Mouse (Mus musculus): ENCODE measurements around the gene Card6. TPM values are rescaled to one million over a fixed set of nuclear protein-coding genes. Genes with fewer than 3 reads are reported as not detected.

Card6 gene
- polyA plus RNA-seq, 1 experiment from 2014 or later = 1.9 TPM

GRCm38 (mm10) chr15:5121535-5122313, 13.4 kb upstream of the Card6 start:
- peaks cover 7% of the 10 kb centered on the region; the same call in 1 of the 2 replicates for H3K4me1 ChIP-seq (ENCODE audit: control insufficient read depth, insufficient read depth, low read length)
- H3K9me3 ChIP-seq (ENCODE audit: control insufficient read depth, low read depth, low read length) = no peaks in the 10 kb centered on the region
- no peaks in the 10 kb centered on the region for H3K27me3 ChIP-seq (ENCODE audit: control insufficient read depth, insufficient read depth, low read length)
- H3K4me3 ChIP-seq (ENCODE audit: low read depth, low read length) = no peak overlapping the region
- 90% methylated on average over 12 of the region's 12 CpGs for WGBS
- H3K36me3 ChIP-seq (ENCODE audit: control insufficient read depth, insufficient read depth, low read length) = peaks cover 46% of the 10 kb centered on the region
- ATAC-seq (ENCODE audit: insufficient number of reproducible peaks, insufficient read depth, low FRiP score, low read depth) = no peak
- H3K4me2 ChIP-seq (replicated peaks; ENCODE audit: low read depth, low read length) = no peak overlapping the region
- H3K27ac ChIP-seq (ENCODE audit: low read length) = no peak overlapping the region
- no peak overlapping the region for H3K9ac ChIP-seq (replicated peaks; ENCODE audit: low read depth, low read length)

DNA sequence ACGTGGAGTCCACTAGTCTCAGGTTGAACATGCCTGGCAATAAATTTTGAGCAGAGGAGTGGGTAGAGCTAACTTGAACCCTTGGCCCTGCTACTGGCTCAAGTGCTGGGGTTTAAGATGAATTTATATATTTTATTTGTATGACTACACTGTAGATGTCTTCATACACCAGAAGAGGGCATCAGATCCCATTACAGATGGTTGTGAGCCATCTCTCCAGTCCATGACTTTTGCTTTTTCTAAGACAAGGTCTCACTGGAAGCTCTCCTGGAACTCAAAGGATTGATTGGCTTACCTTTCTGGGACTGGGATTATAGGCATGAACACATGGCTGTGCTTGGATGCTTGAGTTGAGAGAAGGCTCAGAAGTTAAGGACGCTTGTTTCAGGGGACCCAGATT, 11.4 kb upstream of the Card6 start:
- Histone ChIP-seq H3K27ac (ENCODE audit: low read length) (no peak overlapping the region), H3K27me3 (ENCODE audit: control insufficient read depth, insufficient read depth, low read length) (no peaks in the 10 kb centered on the region), H3K9ac (replicated peaks; ENCODE audit: low read depth, low read length) (no peak overlapping the region), H3K36me3 (ENCODE audit: control insufficient read depth, insufficient read depth, low read length) (peaks cover 46% of the 10 kb centered on the region), H3K9me3 (ENCODE audit: control insufficient read depth, low read depth, low read length) (no peaks in the 10 kb centered on the region), H3K4me2 (replicated peaks; ENCODE audit: low read depth, low read length) (no peak overlapping the region), H3K4me1 (ENCODE audit: control insufficient read depth, insufficient read depth, low read length) (peaks cover 11% of the 10 kb centered on the region; the same call in 1 of the 2 replicates), H3K4me3 (ENCODE audit: low read depth, low read length) (no peak overlapping the region)
- WGBS = 93% methylated on average over 2 of the region's 2 CpGs
- ATAC-seq (ENCODE audit: insufficient number of reproducible peaks, insufficient read depth, low FRiP score, low read depth) = no peak

GRCm38 (mm10) chr15:5119192-5119591, 10.9 kb upstream of the Card6 start:
- no peak overlapping the region for H3K9ac ChIP-seq (replicated peaks; ENCODE audit: low read depth, low read length)
- 91% methylated on average over 2 of the region's 2 CpGs for WGBS
- H3K36me3 ChIP-seq (ENCODE audit: control insufficient read depth, insufficient read depth, low read length) = peaks cover 43% of the 10 kb centered on the region
- no peak overlapping the region for H3K4me3 ChIP-seq (ENCODE audit: low read depth, low read length)
- H3K27ac ChIP-seq (ENCODE audit: low read length) = no peak overlapping the region
- H3K27me3 ChIP-seq (ENCODE audit: control insufficient read depth, insufficient read depth, low read length) = no peaks in the 10 kb centered on the region
- no peak for ATAC-seq (ENCODE audit: insufficient number of reproducible peaks, insufficient read depth, low FRiP score, low read depth)
- no peak overlapping the region for H3K4me2 ChIP-seq (replicated peaks; ENCODE audit: low read depth, low read length)
- H3K4me1 ChIP-seq (ENCODE audit: control insufficient read depth, insufficient read depth, low read length) = peaks cover 11% of the 10 kb centered on the region; the same call in 1 of the 2 replicates
- no peaks in the 10 kb centered on the region for H3K9me3 ChIP-seq (ENCODE audit: control insufficient read depth, low read depth, low read length)

DNA sequence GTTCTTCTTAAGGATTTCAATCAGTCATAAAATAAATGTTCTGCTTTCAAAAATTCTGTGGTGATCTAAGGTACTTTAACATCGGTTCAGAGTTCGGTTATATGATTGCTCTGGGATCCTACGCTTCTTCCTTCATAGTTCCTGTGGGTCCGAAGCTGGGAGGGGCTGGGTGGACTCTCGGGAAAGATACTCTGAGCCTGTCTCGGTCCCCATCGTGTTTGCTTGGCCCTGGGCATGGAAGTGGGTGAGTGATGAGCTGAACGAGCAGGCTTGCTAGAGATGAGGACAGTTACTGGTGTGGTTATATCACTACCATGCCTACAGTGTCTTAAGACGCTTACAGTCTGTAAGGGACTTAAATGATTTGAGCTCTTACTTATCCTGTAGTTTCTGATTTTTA, 10.3 kb upstream of the Card6 start:
- Histone ChIP-seq H3K27ac (ENCODE audit: low read length) (no peak overlapping the region), H3K36me3 (ENCODE audit: control insufficient read depth, insufficient read depth, low read length) (peaks cover 42% of the 10 kb centered on the region), H3K4me3 (ENCODE audit: low read depth, low read length) (no peak overlapping the region), H3K9ac (replicated peaks; ENCODE audit: low read depth, low read length) (no peak overlapping the region), H3K4me2 (replicated peaks; ENCODE audit: low read depth, low read length) (no peak overlapping the region), H3K9me3 (ENCODE audit: control insufficient read depth, low read depth, low read length) (no peaks in the 10 kb centered on the region), H3K27me3 (ENCODE audit: control insufficient read depth, insufficient read depth, low read length) (no peaks in the 10 kb centered on the region), H3K4me1 (ENCODE audit: control insufficient read depth, insufficient read depth, low read length) (peaks cover 11% of the 10 kb centered on the region; the same call in 1 of the 2 replicates)
- no peak for ATAC-seq (ENCODE audit: insufficient number of reproducible peaks, insufficient read depth, low FRiP score, low read depth)
- 90% methylated on average over 9 of the region's 9 CpGs for WGBS

DNA sequence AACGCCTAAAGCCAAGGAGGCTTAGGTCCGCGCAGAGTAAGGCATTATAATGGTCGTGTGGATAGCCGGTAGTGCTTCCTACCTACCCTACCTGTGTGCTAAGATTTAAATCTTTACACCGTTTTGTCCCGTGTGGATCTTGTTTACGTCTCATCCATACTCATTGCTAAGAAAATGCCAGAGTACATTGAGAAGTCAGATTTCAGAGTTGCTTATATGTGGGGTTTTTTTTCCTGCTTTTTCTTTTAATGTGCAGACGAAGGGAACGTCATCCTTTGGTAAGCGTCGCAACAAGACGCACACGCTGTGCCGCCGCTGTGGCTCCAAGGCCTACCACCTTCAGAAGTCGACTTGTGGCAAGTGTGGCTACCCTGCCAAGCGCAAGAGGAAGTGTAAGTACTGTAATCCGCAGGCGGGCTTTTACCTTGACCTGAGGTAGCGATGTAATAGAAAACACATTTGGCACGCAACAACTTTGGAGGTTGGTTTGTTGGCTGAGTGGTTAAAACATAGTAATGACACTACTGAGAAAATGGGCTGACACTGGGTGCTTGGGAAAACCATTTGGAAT, 8.8 kb upstream of the Card6 start:
- H3K9me3 ChIP-seq (ENCODE audit: control insufficient read depth, low read depth, low read length) = no peaks in the 10 kb centered on the region

GRCm38 (mm10) chr15:5116270-5117030, 8.1 kb upstream of the Card6 start, which contains the start of gene Rpl37:
Gene Rpl37 (plus strand): TSS chr15:5116645.
- H3K4me3 ChIP-seq (ENCODE audit: low read depth, low read length) = peak within 1 kb of the TSS; percentile 87
- no peaks in the 10 kb centered on the region for H3K27me3 ChIP-seq (ENCODE audit: control insufficient read depth, insufficient read depth, low read length)
- under 1% methylated on average over 55 of the region's 55 CpGs for WGBS
- peak within 1 kb of the TSS; percentile 96 for H3K9ac ChIP-seq (replicated peaks; ENCODE audit: low read depth, low read length)
- peak within 1 kb of the TSS; percentile 59 for H3K4me2 ChIP-seq (replicated peaks; ENCODE audit: low read depth, low read length)
- peaks cover 33% of the 10 kb centered on the region for H3K36me3 ChIP-seq (ENCODE audit: control insufficient read depth, insufficient read depth, low read length)
- H3K27ac ChIP-seq (ENCODE audit: low read length) = peak within 1 kb of the TSS; percentile 89
- peak; percentile 98 for ATAC-seq (ENCODE audit: insufficient number of reproducible peaks, insufficient read depth, low FRiP score, low read depth)
- H3K9me3 ChIP-seq (ENCODE audit: control insufficient read depth, low read depth, low read length) = no peaks in the 10 kb centered on the region
- peaks cover 11% of the 10 kb centered on the region; the same call in 1 of the 2 replicates for H3K4me1 ChIP-seq (ENCODE audit: control insufficient read depth, insufficient read depth, low read length)

More for the DNA sequence above, 8.8 kb upstream of the Card6 start:
- Histone ChIP-seq H3K4me1 (ENCODE audit: control insufficient read depth, insufficient read depth, low read length) (peaks cover 11% of the 10 kb centered on the region; the same call in 1 of the 2 replicates), H3K27ac (ENCODE audit: low read length) (peak overlapping the region; percentile 80), H3K36me3 (ENCODE audit: control insufficient read depth, insufficient read depth, low read length) (peaks cover 38% of the 10 kb centered on the region), H3K4me3 (ENCODE audit: low read depth, low read length) (peak overlapping the region; percentile 87), H3K4me2 (replicated peaks; ENCODE audit: low read depth, low read length) (peak overlapping the region; percentile 59), H3K27me3 (ENCODE audit: control insufficient read depth, insufficient read depth, low read length) (no peaks in the 10 kb centered on the region), H3K9ac (replicated peaks; ENCODE audit: low read depth, low read length) (peak overlapping the region; percentile 96)
- no peak for ATAC-seq (ENCODE audit: insufficient number of reproducible peaks, insufficient read depth, low FRiP score, low read depth)
- WGBS = 1% methylated on average over 22 of the region's 22 CpGs

DNA sequence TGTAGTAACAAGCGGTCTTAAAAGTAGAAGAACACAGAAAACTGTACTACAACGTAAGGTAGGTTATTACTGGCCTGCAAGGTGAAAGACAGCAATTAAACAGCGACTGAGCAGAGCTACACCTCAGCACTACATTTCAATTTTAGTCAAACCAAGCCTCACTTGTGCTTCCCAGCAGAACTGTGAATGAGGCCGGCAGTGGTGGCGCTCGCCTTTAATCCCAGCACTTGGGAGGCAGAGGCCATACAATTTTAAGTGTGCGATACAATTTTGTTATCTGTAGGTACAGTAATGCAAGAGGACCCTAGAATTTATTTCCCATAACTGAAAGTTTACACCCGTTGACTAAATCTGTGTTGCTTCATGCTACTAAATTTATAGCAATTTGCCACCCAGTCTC, 6.8 kb upstream of the Card6 start:
- WGBS = 58% methylated on average over 8 of the region's 8 CpGs
- Histone ChIP-seq H3K4me1 (ENCODE audit: control insufficient read depth, insufficient read depth, low read length) (peaks cover 11% of the 10 kb centered on the region; the same call in 1 of the 2 replicates), H3K27me3 (ENCODE audit: control insufficient read depth, insufficient read depth, low read length) (no peaks in the 10 kb centered on the region), H3K4me2 (replicated peaks; ENCODE audit: low read depth, low read length) (peak overlapping the region; percentile 43), H3K36me3 (ENCODE audit: control insufficient read depth, insufficient read depth, low read length) (peaks cover 28% of the 10 kb centered on the region), H3K4me3 (ENCODE audit: low read depth, low read length) (peak overlapping the region; percentile 87), H3K27ac (ENCODE audit: low read length) (peak overlapping the region; percentile 89), H3K9ac (replicated peaks; ENCODE audit: low read depth, low read length) (peak overlapping the region; percentile 45; the same call in 1 of the 2 replicates), H3K9me3 (ENCODE audit: control insufficient read depth, low read depth, low read length) (no peaks in the 10 kb centered on the region)
- ATAC-seq (ENCODE audit: insufficient number of reproducible peaks, insufficient read depth, low FRiP score, low read depth) = no peak

GRCm38 (mm10) chr15:5112651-5113050, 4.3 kb upstream of the Card6 start:
- Histone ChIP-seq H3K4me2 (replicated peaks; ENCODE audit: low read depth, low read length) (no peak overlapping the region), H3K27me3 (ENCODE audit: control insufficient read depth, insufficient read depth, low read length) (no peaks in the 10 kb centered on the region), H3K4me3 (ENCODE audit: low read depth, low read length) (no peak overlapping the region), H3K9ac (replicated peaks; ENCODE audit: low read depth, low read length) (no peak overlapping the region), H3K9me3 (ENCODE audit: control insufficient read depth, low read depth, low read length) (no peaks in the 10 kb centered on the region), H3K36me3 (ENCODE audit: control insufficient read depth, insufficient read depth, low read length) (peaks cover 3% of the 10 kb centered on the region; the same call in 1 of the 2 replicates), H3K4me1 (ENCODE audit: control insufficient read depth, insufficient read depth, low read length) (peaks cover 6% of the 10 kb centered on the region; the same call in 1 of the 2 replicates), H3K27ac (ENCODE audit: low read length) (no peak overlapping the region)
- no peak for ATAC-seq (ENCODE audit: insufficient number of reproducible peaks, insufficient read depth, low FRiP score, low read depth)
- 84% methylated on average over 3 of the region's 3 CpGs for WGBS

Measured in stomach, embryonic 14.5 days (tissue).